Mouse (Mus musculus) heart, adult 2 months (tissue): Measurements from ENCODE around the gene Myo1d.

ENCODE experiments used
- CTCF ChIP-seq: fragments of 200-600 bp; IDR thresholded peaks from 2 replicates; pipeline ENCODE4 v1.8.1; 2022; ENCODE audit warnings: antibody characterized with exemption, mild to moderate bottlenecking, moderate library complexity
- POLR2A ChIP-seq: fragments of 200-500 bp; IDR thresholded peaks from 2 replicates; pipeline ENCODE4 v1.6.1; 2011; ENCODE audit warnings: mild to moderate bottlenecking, low read depth, low read length, control low read depth; ENCODE audit not compliant: insufficient read depth

DNA sequence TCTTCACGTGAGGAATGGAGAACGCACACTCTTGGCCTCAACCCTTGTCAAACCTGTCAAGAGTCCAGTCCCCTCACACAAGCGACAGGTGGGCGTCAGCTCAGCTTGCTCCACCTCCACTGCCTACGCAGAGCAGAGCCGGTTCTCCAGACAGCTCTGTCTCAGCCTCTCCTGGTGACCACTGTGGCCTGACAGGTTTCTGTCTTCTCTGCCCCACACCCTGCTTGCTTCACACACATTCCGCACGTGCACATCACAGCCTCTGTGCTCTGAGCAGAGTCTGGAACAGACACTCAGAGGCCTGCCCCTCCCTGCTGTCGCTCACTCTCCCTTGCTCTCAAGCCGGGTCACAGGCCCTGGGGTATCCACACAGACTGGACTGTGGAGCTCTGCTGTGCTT is 289.0 kb downstream of the Myo1d start:
- TF ChIP-seq CTCF, result no peak
- TF ChIP-seq POLR2A, result no peak
